Mouse (Mus musculus) neural tube, embryonic 10.5 days (tissue): ENCODE data around the gene Hmmr.
A peak's percentile ranks its signal among the peaks of the same experiment; 100 is the strongest.

Experiments
- DNase-seq: peaks from one replicate; pipeline ENCODE4 v3.0.0-alpha.2; 2017; ENCODE audit warnings: low spot score; ENCODE audit errors: extremely low spot score

The Hmmr gene

GRCm38 (mm10) chr11:40695103-40695502 lies 38.1 kb downstream of the Hmmr start, which contains the start of gene Mat2b:
Mat2b (minus strand) TSS chr11:40695203.
- no peak for DNase-seq

- DNase-seq, result peak; percentile 68
Observed at GRCm38 (mm10) chr11:40694311-40695087, 38.7 kb downstream of the Hmmr start.

- DNase-seq, result peak; percentile 51
Observed at GRCm38 (mm10) chr11:40693366-40693951, 39.8 kb downstream of the Hmmr start.

DNA sequence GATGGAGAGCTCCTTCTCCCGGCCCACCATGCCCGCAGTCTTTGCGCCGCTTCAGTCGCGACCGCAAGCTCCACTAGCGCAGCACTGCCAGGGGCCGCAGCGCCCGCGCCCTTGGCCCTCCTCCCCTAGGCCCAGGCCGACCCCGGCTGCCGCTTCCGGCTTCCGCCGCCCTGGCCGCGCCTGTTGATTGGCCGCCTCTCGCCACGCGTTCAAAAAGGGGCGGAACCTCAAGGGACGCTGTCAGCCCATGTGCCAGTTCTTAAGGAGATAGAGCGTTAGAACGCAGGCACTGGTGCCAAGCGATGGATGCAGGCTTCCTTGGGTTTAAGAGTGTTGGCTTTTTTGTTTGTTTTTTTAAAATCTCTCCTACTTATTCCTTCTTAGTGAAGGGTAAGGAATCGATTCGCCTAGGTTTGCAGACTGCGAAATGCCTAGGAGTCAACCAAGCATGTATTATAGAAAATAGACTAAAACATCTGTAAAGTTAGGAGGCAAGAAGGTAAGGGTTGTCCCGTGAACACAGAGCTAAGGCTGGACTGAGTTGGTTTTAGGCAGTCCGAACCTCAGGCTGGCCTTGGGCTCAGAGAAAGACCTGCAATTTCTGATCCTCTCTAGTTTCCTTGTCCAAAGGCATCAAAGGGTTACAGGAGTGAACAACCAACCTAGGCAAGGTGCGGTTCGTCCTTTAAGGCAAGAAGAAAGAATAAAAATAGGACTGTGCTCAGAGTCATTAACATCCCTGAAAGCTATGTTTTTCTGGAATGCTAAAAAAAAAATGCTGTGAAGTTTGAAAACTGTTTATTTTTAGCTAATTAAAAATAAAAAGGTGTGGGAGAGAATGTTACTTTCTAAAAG lies 40.5 kb downstream of the Hmmr start:
- peak; percentile 94 for DNase-seq

DNA sequence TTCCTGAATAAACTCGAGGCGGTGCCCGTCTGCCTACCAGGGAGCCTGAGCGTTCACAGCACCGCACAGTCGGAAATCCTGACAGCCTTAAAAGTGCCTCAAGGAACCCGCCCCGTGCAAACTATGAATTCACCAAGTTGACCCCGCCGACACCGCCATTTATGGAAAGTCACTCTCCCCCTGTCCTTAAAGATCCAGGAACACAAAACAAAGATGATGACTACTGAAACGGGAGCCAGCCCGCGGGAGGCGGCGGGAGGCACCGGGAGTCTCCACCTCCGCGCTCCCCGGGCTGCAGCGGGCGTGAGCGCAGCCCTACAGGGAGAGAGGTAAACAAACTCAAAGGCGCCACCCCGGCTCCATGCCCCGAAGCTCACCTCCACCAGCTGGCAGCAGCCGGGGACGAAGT lies 41.1 kb downstream of the Hmmr start:
- no peak for DNase-seq

DNA sequence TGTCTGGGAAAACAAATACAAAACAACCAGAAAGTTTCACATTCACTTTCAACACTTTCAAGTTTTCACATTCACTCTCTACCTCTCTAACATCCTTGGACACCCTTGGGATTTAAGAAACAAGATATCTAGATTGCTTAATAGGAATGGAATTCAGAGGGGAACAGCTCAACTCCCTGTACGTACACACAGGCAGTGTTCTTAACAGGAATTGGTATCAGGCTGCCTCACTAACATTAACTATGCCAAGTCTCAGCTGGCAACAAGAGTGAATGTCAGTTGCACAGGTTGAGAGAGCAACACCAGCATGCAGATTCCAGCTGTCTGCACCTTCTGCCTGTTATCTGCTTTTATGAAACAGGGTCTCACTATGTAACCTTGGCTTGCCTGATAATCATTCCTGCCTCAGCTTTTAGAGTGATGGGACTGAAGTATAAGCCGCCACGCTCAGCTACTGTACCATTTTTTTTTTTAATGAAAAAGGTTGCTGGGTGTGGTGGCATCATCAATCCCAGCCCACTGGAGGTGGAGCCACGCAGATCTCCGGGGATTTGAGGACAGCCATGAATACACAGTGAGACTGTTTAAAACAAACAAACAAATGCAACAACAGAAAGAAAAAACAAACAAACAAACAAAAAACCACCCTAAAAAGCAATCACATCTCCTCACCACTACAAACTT lies 42.6 kb downstream of the Hmmr start:
- DNase-seq, result no peak

- DNase-seq, result no peak
Observed at GRCm38 (mm10) chr11:40683295-40683694, 49.9 kb downstream of the Hmmr start.

DNA sequence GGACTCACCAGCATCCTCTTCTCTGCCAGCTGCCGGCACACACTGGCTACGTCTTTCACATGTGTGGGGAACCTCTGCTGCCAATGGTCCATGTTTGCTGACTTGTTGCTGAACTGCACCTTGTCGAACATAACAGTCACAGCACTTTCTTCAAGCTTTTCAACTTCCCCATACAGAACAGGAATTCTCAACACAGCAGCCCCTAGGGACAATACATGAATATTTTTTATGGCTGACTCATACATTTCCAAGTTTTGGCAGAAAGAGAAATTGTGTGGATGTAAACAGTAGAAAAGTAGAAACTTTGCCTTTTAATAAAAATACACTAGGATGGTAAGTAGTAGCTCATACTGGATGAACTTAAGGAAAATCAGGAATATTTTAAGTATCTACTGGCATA lies 50.8 kb downstream of the Hmmr start:
- no peak for DNase-seq

- DNase-seq, result no peak
Observed at GRCm38 (mm10) chr11:40677169-40677568, 56.1 kb downstream of the Hmmr start.

GRCm38 (mm10) chr11:40675014-40675730 lies 58.0 kb downstream of the Hmmr start:
- DNase-seq, result no peak
